Mouse (Mus musculus) thymus, adult 18-20 months (tissue): ENCODE data around the gene Col11a2.
"Not testable (repeated sequence)": the region's sequence is repeated elsewhere in the genome, so short reads cannot be mapped to it uniquely, and the experiment has no call there.

ENCODE experiments used
- DNase-seq, 2 experiments: peaks; one replicate each; pipeline ENCODE4 v3.0.0; 2022; ENCODE audit warnings: mixed read lengths in 2 of 2

Col11a2 gene

GRCm38 (mm10) chr17:34038878-34039561, at the start of gene Col11a2:
Gene Col11a2 (plus strand): TSS chr17:34039437.
- DNase-seq: no peak

DNA sequence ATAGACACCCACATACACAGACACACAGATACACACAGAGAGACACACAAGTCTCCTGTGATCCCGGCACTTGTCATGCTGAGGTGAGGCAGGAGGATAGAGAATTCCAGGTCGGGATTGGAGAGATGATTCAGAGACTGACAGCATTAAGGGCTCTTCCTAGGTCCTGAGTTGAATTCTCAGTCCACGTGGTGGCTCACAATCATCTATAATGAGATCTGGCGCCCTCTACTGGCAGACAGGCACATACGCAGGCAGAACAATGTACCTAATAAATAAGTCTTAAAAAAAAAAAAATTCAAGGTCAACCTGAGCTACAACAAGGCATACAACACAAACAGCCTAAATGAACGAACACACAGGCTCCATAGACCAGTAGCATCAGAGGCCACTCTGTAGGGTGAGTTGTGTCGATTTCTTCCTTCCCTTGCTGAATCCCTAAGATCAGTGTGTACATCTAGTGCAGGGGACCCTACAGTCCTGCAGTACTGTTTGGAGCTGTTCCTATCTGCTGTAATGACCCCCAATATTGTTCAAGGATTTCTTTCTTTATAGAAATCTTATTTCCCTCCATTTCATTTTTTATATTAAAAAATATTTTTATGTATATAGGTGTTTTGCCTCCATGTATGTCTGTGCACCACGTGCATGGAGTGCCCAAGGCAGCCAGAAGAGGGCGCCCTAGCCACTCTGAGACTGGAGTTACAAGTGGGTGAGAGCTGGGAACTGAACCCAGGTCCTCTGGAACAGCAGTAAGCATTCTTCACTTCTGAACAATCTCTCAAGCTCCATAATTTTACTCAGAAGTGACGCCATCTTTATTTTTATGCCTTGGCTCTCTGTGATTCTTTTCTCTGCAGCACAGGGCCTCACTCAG, 47.2 kb upstream of the Col11a2 start:
- DNase-seq: no peak

DNA sequence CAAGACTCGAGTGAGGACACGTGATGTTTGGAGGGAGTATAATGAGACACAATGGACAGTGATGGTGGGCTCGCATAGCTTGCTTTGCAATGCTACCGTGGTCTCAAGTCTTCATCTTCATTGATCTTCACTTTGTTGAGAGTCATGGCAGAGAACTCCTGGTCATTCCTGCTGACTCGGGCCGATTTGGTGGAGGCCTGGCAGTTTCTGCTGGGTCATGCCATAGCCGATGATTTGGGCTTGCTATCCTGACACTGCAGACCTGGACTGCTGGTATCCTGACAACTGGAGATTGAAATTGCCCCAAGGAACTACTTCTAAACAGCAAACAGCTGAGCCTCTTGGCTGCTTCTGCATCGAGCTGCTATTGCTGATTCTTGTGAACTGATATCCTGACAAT, 44.3 kb upstream of the Col11a2 start:
- DNase-seq: no peak

DNA sequence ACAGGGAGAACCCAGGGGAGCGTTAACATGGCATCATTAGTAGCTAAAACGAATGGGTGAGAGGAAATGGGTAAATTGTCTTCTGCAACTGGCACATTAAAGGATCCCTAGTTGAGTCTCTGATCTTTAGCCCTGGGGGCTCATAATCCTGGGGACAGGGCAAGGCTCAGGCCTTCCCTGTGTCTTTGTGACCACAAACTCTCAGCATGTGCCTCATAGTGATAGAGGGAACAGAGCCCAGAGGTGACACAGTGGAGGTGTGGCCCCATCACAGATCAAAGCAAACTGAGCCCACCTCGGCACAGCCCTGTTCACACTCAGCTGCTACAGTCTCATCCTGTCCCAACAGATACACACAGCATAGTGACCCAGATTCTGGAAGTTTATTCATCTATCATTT, 43.6 kb upstream of the Col11a2 start:
- no peak for DNase-seq

DNA sequence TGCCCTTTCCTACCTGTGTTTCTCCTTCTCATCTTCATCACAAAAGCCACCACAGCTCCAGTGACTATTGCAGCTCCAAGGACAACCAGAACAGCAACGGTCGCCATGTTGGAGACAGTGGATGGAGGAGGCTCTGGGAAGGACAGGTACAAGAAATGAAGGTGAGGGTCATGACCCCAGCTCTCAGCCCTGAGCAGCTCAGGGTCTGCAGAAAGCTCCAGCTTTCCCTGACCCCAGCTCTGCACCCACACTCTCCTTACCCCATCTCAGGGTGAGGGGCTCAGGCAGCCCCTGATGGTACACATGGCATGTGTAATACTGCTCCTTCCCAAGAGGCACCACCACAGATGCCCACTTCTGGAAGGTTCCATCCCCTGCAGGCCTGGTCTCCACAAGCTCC, 42.2 kb upstream of the Col11a2 start:
- DNase-seq: not testable (repeated sequence)

GRCm38 (mm10) chr17:33998697-33999096, 40.5 kb upstream of the Col11a2 start:
- DNase-seq: not testable (repeated sequence)

DNA sequence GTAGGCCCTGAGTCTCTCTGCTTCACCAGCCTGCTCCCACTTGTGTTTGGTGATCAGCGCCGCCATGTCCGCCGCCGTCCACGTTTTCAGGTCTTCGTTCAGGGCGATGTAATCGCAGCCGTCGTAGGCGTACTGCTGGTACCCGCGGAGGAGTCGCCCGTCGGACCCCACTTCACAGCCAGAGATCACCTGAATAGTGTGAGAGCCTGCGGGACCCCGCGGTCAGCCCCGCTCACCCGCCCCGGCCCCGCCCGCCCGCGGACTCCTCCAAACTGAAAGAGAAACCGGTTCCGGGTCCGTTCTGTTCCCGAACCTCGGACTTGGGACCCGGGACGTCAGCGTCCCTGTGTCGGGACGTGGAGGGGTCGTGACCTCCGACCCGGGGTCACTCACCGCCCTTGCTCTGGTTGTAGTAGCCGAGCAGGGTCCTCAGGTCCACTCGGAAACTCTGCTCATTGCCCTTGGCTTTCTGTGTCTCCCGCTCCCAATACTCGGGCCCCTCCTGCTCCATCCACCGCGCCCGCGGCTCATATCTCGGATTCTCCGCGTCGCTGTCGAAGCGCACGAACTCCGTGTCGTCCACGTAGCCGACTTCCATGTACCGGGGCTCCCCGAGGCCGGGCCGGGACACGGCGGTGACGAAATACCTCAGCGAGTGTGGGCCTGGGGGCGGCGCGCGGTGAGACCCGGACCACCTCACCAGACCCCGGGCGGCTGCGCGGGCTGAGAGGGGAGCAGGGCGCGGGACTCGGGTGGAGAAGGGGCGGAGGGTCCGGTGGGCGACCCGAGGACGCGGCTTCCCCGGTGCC, 39.7 kb upstream of the Col11a2 start:
- DNase-seq: peak; percentile 20 to 25

DNA sequence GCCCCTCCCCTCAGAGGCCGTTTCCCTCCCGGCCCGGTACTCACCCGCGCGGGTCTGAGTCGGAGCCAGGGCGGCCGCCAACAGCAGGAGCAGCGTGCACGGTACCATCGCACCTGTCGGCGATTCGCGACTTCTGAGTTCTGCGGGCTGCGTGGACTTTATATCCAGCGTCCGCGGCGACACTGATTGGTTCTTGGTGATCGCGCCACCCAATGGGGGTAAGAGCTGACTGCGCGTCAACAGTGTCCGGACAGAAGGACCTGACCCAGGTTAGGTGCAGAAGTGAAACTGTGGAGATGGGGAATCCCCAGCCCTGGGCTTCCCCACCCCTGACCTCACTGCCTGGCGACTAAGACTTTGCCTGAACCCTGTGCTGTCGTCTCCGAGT, 39.1 kb upstream of the Col11a2 start, which contains the start of gene H2-K1:
H2-K1 (minus strand) TSS at position 198 of the 388 bp plus-strand sequence.
- peak; percentile 79 to 87 for DNase-seq

GRCm38 (mm10) chr17:34000796-34001195, 38.4 kb upstream of the Col11a2 start:
- not testable (repeated sequence) for DNase-seq

- peak; percentile 35 to 44 for DNase-seq
These were observed 35.8 kb upstream of the Col11a2 start for GRCm38 (mm10) chr17:34003426-34003825.

- no peak for DNase-seq
These were observed 32.7 kb upstream of the Col11a2 start for GRCm38 (mm10) chr17:34006570-34006969.

DNA sequence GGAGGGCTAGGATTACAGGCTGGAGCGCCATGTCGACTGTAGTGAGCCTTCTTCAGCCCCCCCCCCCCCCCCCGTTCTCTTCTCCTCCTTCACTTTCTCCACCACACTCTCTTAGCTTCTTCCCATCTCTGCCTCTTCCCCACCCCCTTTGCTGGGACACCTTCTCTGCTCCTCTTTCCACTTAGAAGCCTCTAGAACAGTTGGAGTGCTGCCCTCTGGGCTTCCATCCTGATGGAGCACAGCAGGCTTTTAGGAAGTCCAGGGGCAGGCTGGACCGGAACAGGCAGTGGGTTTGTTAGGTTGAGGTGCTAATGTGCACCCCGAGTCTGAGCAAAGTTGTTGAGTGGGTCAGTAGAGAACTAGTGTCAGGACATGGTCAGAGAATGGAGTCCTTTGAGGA, 29.1 kb upstream of the Col11a2 start:
- no peak for DNase-seq

- DNase-seq: no peak
These were observed 25.8 kb upstream of the Col11a2 start for GRCm38 (mm10) chr17:34013436-34013835.

DNA sequence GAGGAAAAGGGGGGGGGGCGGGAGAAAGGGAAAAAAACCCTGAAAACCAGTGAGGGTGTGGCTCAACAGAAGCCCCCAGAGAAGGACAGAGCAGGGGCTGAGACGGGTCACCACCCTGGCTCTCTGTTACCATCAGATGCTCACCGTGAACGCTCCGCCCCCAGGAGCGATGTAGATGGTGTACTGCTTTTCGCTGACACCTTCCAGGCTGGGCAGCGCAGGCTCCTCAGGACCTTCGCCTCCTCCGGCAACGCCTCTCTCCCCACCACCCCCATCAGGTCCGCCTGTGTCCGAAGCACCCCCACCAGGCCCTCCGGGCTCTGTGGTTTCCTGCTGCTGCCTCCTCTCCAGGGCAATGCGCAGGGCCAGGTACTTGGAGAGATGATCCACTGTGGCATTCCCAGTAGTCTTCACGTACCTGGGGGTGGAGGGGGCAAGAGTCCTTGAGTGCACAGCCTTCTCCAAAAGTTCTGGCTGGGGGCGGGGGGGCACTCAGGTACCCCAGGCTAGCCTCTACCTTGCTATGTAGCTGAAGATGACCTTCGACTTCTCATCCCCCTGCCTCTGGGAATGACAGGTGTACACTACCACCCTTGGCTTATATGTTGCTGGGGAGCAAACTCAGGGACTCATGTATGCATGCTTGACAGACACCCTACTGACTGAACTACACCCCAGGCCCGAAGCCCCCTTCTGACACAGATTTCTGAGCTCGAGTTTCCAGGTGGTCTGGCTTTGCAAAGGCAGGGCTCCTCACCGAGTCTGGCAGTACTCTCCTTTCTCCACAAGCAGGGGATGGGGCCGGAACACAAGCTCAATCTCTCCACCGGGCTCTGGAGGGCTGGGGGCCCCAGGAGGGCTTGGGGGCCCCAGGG, 17.5 kb upstream of the Col11a2 start:
- no peak for DNase-seq

- no peak for DNase-seq
These were observed 16.8 kb upstream of the Col11a2 start for GRCm38 (mm10) chr17:34022414-34022783.

- no peak for DNase-seq
These were observed 16.2 kb upstream of the Col11a2 start for GRCm38 (mm10) chr17:34022987-34023386.

GRCm38 (mm10) chr17:34023678-34024077, 15.6 kb upstream of the Col11a2 start:
- no peak for DNase-seq

DNA sequence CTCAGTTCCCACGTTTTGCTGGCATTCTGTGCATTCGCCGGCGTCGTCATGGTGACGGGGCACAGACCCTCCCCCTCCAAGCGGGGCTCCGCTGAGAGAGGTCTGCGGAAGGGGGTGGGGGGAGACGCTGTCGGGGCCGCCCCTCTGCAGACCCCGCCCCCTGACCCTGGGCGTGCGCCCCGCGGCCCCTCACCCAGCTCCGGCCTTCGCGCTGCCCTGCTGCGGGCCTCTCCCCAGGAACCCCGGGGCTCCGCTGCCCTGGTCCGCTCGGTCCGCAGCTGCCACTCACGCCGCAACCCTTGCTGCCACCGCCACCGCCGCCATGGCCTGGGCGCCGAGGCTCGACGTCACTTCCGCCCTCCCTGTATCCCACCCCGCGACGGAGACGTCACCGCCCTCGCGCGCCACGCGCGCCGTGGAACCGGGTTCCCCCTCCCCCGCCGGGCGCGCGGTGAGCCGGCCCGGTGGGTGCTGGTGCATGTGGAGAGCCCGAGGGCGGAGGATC, 14.9 kb upstream of the Col11a2 start, which contains the start of gene Ring1:
Ring1 (minus strand) TSS at position 364 of the 505 bp plus-strand sequence.
- DNase-seq: peak; percentile 81 to 85

- peak in 1 of 2 experiments; percentile 57 for DNase-seq
These were observed 14.1 kb upstream of the Col11a2 start for GRCm38 (mm10) chr17:34024861-34025755.

DNA sequence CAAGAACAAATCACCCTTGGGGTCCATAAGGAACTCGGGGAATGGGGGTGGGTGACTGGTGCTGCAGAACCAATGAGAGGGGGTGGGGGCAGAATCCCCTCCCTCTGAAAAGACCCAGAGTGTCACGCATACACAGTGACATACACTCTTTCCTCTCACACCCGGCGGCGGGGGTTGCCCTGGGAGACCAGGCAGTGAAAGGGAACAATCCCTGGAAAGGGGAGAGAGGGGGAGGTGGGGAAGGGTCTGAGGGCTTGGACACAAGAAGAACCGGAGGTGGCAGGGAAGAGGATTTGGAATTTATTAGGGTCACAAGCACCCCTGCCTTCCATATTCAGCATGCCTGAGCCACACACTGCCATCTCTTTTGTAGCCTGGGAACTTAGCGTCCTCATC, 13.5 kb upstream of the Col11a2 start:
- peak in 1 of 2 experiments; percentile 34 for DNase-seq

GRCm38 (mm10) chr17:34026221-34026620, 13.0 kb upstream of the Col11a2 start:
- DNase-seq: no peak
